Mouse (Mus musculus) hindbrain, embryonic 13.5 days (tissue): ENCODE measurements around the gene Dtymk. TPM values are rescaled to one million over a fixed set of nuclear protein-coding genes. Genes with fewer than 3 reads are reported as not detected.

ENCODE experiments used
- ATAC-seq: fragments of 200-750 bp; cut with Nextera tagmentation; 2 replicates; pipeline ENCODE4 v1.8.0; 2017; ENCODE audit warnings: moderate TSS enrichment; ENCODE audit not compliant: low FRiP score
- H3K27ac ChIP-seq: fragments of 300-500 bp; sonication (generic); 2 replicates; pipeline ENCODE4 v1.5.1; 2015; ENCODE audit warnings: inconsistent platforms, mild to moderate bottlenecking, moderate library complexity
- H3K27me3 ChIP-seq: fragments of 300-500 bp; sonication (generic); 2 replicates; pipeline ENCODE4 v1.6.1; 2015; ENCODE audit warnings: mild to moderate bottlenecking, inconsistent platforms
- H3K36me3 ChIP-seq: fragments of 300-500 bp; sonication (generic); 2 replicates; pipeline ENCODE4 v1.6.1; 2015; ENCODE audit warnings: mild to moderate bottlenecking, inconsistent platforms
- H3K4me1 ChIP-seq: fragments of 300-500 bp; sonication (generic); replicated peaks from 2 replicates; pipeline ENCODE4 v1.6.1; 2015; ENCODE audit warnings: inconsistent platforms
- H3K4me2 ChIP-seq: fragments of 300-500 bp; sonication (generic); 2 replicates; pipeline ENCODE4 v1.6.1; 2015; ENCODE audit warnings: inconsistent platforms, mild to moderate bottlenecking, moderate library complexity
- H3K4me3 ChIP-seq: fragments of 300-500 bp; sonication (generic); 2 replicates; pipeline ENCODE4 v1.5.1; 2015; ENCODE audit warnings: mild to moderate bottlenecking, inconsistent platforms
- H3K9ac ChIP-seq: fragments of 300-500 bp; sonication (generic); 2 replicates; pipeline ENCODE4 v1.6.1; 2015; ENCODE audit warnings: mild to moderate bottlenecking, inconsistent platforms
- H3K9me3 ChIP-seq: fragments of 300-500 bp; sonication (generic); 2 replicates; pipeline ENCODE4 v1.6.1; 2016; ENCODE audit warnings: inconsistent platforms
- WGBS: fragments of 180-500 bp; shearing (Covaris S2); methylation state at CpG from one replicate; pipeline ENCODE4 v1.1.7; 2015; 5-methylcytosine and 5-hydroxymethylcytosine counted together
- polyA plus RNA-seq: library from polyadenylated mRNA; unstranded; fragments of >200 nt; fragmentation: Nextera tagmentation; extraction: Ambion mirVana; gene quantifications from 2 replicates; pipeline ENCODE4 v1.2.1, GENCODE M21; 2015

The Dtymk gene
- polyA plus RNA-seq, 1 experiment from 2014 or later, result 157 TPM

GRCm38 (mm10) chr1:93824609-93825008, 22.9 kb upstream of the Dtymk start, which contains the start of gene D2hgdh:
Gene D2hgdh, plus strand, starts transcription at chr1:93824909.
- H3K36me3 ChIP-seq, result peaks cover 31% of the 10 kb centered on the region

GRCm38 (mm10) chr1:93823796-93824495, 22.2 kb upstream of the Dtymk start:
- no peak for ATAC-seq
- H3K4me3 ChIP-seq, result no peak overlapping the region
- H3K9ac ChIP-seq, result peak overlapping the region; percentile 77
- H3K36me3 ChIP-seq, result peaks cover 38% of the 10 kb centered on the region
- no peaks in the 10 kb centered on the region for H3K9me3 ChIP-seq
- H3K27me3 ChIP-seq, result no peaks in the 10 kb centered on the region
- WGBS, result 85% methylated on average over 3 of the region's 3 CpGs
- peak overlapping the region; percentile 84; the same call in 1 of the 2 replicates for H3K4me2 ChIP-seq
- peaks cover 22% of the 10 kb centered on the region for H3K4me1 ChIP-seq
- H3K27ac ChIP-seq, result peak overlapping the region; percentile 97

More at GRCm38 (mm10) chr1:93824609-93825008, 22.9 kb upstream of the Dtymk start, which contains the start of gene D2hgdh:
- Histone ChIP-seq H3K27ac (peak within 1 kb of the TSS; percentile 97), H3K4me1 (peaks cover 22% of the 10 kb centered on the region), H3K9ac (peak within 1 kb of the TSS; percentile 77), H3K4me2 (peak within 1 kb of the TSS; percentile 84), H3K4me3 (peak within 1 kb of the TSS; percentile 57), H3K9me3 (no peaks in the 10 kb centered on the region), H3K27me3 (no peaks in the 10 kb centered on the region)
- 9% methylated on average over 10 of the region's 10 CpGs for WGBS
- ATAC-seq, result peak; percentile 21

- H3K9me3 ChIP-seq, result no peaks in the 10 kb centered on the region
- H3K27me3 ChIP-seq, result no peaks in the 10 kb centered on the region
- H3K4me1 ChIP-seq, result no peaks in the 10 kb centered on the region
- ATAC-seq, result no peak
- peaks cover 85% of the 10 kb centered on the region for H3K36me3 ChIP-seq
- H3K27ac ChIP-seq, result no peak overlapping the region
- no peak overlapping the region for H3K9ac ChIP-seq
- H3K4me3 ChIP-seq, result no peak overlapping the region
- H3K4me2 ChIP-seq, result no peak overlapping the region
- 73% methylated on average over 7 of the region's 7 CpGs for WGBS
These were observed 17.0 kb upstream of the Dtymk start for GRCm38 (mm10) chr1:93818722-93819121.

- WGBS, result 93% methylated on average over 8 of the region's 8 CpGs
- H3K27me3 ChIP-seq, result no peaks in the 10 kb centered on the region
- H3K4me1 ChIP-seq, result no peaks in the 10 kb centered on the region
These were observed 16.2 kb upstream of the Dtymk start for GRCm38 (mm10) chr1:93817823-93818532.

GRCm38 (mm10) chr1:93811495-93812039, 9.8 kb upstream of the Dtymk start:
- no peaks in the 10 kb centered on the region for H3K27me3 ChIP-seq
- no peak overlapping the region for H3K4me3 ChIP-seq
- no peak overlapping the region for H3K9ac ChIP-seq
- no peaks in the 10 kb centered on the region for H3K9me3 ChIP-seq
- H3K4me1 ChIP-seq, result no peaks in the 10 kb centered on the region
- no peak overlapping the region for H3K27ac ChIP-seq
- H3K4me2 ChIP-seq, result no peak overlapping the region
- H3K36me3 ChIP-seq, result peaks cover 86% of the 10 kb centered on the region
- WGBS, result 95% methylated on average over 8 of the region's 8 CpGs
- no peak for ATAC-seq

More at GRCm38 (mm10) chr1:93817823-93818532, 16.2 kb upstream of the Dtymk start:
- Histone ChIP-seq H3K36me3 (peaks cover 93% of the 10 kb centered on the region), H3K27ac (no peak overlapping the region), H3K9me3 (no peaks in the 10 kb centered on the region), H3K9ac (no peak overlapping the region), H3K4me3 (no peak overlapping the region), H3K4me2 (no peak overlapping the region)
- no peak for ATAC-seq

GRCm38 (mm10) chr1:93810011-93810410, 8.3 kb upstream of the Dtymk start:
- Histone ChIP-seq H3K27me3 (no peaks in the 10 kb centered on the region), H3K4me1 (peaks cover 8% of the 10 kb centered on the region), H3K9ac (no peak overlapping the region), H3K9me3 (no peaks in the 10 kb centered on the region), H3K27ac (no peak overlapping the region), H3K4me2 (no peak overlapping the region), H3K4me3 (no peak overlapping the region), H3K36me3 (peaks cover 79% of the 10 kb centered on the region)
- no peak for ATAC-seq
- WGBS, result over 99% methylated on average over 3 of the region's 3 CpGs

GRCm38 (mm10) chr1:93808871-93809270, 7.1 kb upstream of the Dtymk start:
- no peaks in the 10 kb centered on the region for H3K27me3 ChIP-seq
- 95% methylated on average over 4 of the region's 4 CpGs for WGBS
- H3K4me1 ChIP-seq, result peaks cover 15% of the 10 kb centered on the region
- H3K4me3 ChIP-seq, result no peak overlapping the region
- no peak overlapping the region for H3K4me2 ChIP-seq
- no peak overlapping the region for H3K27ac ChIP-seq
- H3K9ac ChIP-seq, result no peak overlapping the region
- no peak for ATAC-seq
- H3K9me3 ChIP-seq, result no peaks in the 10 kb centered on the region
- peaks cover 67% of the 10 kb centered on the region for H3K36me3 ChIP-seq

- Histone ChIP-seq H3K4me3 (0 out of 2 replicates have a peak overlapping the region, but pooled peaks have one; percentile 74), H3K27ac (no peak overlapping the region), H3K4me2 (peak overlapping the region; percentile 77), H3K9ac (peak overlapping the region; percentile 5; the same call in 1 of the 2 replicates), H3K36me3 (peaks cover 39% of the 10 kb centered on the region), H3K9me3 (no peaks in the 10 kb centered on the region), H3K4me1 (peaks cover 37% of the 10 kb centered on the region), H3K27me3 (no peaks in the 10 kb centered on the region)
- WGBS, result 87% methylated on average over 5 of the region's 5 CpGs
- no peak for ATAC-seq
These were observed 3.7 kb upstream of the Dtymk start for GRCm38 (mm10) chr1:93805221-93805951.

- Histone ChIP-seq H3K9ac (peak overlapping the region; percentile 83), H3K4me3 (peak overlapping the region; percentile 74), H3K4me2 (peak overlapping the region; percentile 77), H3K9me3 (no peaks in the 10 kb centered on the region), H3K36me3 (peaks cover 37% of the 10 kb centered on the region), H3K27ac (peak overlapping the region; percentile 99), H3K4me1 (peaks cover 37% of the 10 kb centered on the region), H3K27me3 (no peaks in the 10 kb centered on the region)
- WGBS, result 84% methylated on average over 4 of the region's 4 CpGs
- no peak for ATAC-seq
These were observed 3.1 kb upstream of the Dtymk start for GRCm38 (mm10) chr1:93804818-93805217.

- Histone ChIP-seq H3K9me3 (no peaks in the 10 kb centered on the region), H3K4me2 (peak within 1 kb of the TSS; percentile 77), H3K27me3 (no peaks in the 10 kb centered on the region), H3K4me1 (peaks cover 37% of the 10 kb centered on the region), H3K36me3 (peaks cover 40% of the 10 kb centered on the region), H3K27ac (peak within 1 kb of the TSS; percentile 99), H3K9ac (peak within 1 kb of the TSS; percentile 83), H3K4me3 (peak within 1 kb of the TSS; percentile 74)
- peak; percentile 94 for ATAC-seq
- whole genome bisulfite sequencing, result under 1% methylated on average over 94 of the region's 94 CpGs
These were observed 2.1 kb upstream of the Dtymk start, which contains the start of gene Ing5 for GRCm38 (mm10) chr1:93803556-93804507. Gene Ing5, plus strand, starts transcription at chr1:93803965.

GRCm38 (mm10) chr1:93802771-93803170, 1.0 kb upstream of the Dtymk start:
- Histone ChIP-seq H3K27me3 (no peaks in the 10 kb centered on the region), H3K9me3 (no peaks in the 10 kb centered on the region), H3K36me3 (peaks cover 40% of the 10 kb centered on the region), H3K27ac (no peak overlapping the region), H3K4me3 (peak overlapping the region; percentile 74), H3K9ac (no peak overlapping the region), H3K4me1 (peaks cover 37% of the 10 kb centered on the region), H3K4me2 (peak overlapping the region; percentile 77)
- 88% methylated on average over 5 of the region's 5 CpGs for WGBS
- ATAC-seq, result no peak
